8 mouse cellular contexts compared by ENCODE assay signal in the genomic region with DNA sequence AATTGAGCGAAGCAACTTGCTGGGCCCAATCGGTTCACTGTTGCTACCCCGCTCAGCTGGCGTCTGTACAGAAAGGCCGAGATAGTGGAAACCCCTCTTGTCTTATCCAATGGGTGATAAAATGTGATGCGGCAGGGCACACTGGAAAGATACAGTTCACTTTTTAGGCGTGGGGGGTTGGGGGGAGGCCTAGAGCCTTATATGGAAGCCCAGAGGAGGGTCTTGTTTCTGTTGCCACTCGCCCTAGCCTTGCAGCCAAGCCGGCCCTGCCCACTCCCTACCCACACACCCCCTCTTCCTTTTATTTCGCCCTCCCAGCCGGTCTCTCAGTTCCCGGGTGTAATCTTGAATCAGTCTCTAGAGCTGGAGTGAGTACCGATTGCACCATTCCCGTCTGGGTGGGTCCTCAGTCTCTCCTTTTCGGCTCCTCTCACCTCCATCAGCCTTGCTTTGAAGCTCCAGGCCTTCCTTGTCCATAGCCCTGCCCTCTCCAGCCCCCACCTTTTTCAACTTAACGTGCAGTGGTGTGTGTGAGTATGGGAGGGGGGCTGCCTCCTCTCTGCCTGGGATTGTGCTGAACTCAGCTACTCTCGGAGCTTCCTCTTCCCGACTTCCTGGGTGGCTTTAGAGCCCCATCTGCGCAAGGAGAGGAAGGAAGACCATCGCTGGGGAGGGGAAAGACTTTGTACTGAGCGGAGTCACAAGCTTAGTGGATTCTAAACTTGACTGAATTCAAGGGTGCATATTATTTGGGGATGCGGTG. TPM values are rescaled to one million over a fixed set of nuclear protein-coding genes. Genes with fewer than 3 reads are reported as not detected.
DNase-seq lines count a peak whose midpoint lies in the region; ATAC-seq lines count a peak whose summit lies in the region.

No protein-coding gene starts in this region.

- WGBS in heart, embryonic 15.5 days = 9% methylated on average over 22 of the region's 22 CpGs
- WGBS in macrophage (ENCODE audit: missing documents) = 26% methylated on average over 17 of the region's 22 CpGs

- H3K4me1 ChIP-seq in heart, embryonic 15.5 days (replicated peaks) = peaks cover 19% of the 10 kb centered on the region

- H3K27ac ChIP-seq in heart, embryonic 15.5 days = peak overlapping the region; percentile 81
- peak overlapping the region; percentile 90 for H3K27ac ChIP-seq in macrophage

- no peaks in the 10 kb centered on the region for H3K27me3 ChIP-seq in heart, embryonic 15.5 days
- no peaks in the 10 kb centered on the region for H3K27me3 ChIP-seq in splenic B cell, adult 2 months (ENCODE audit: control insufficient read depth, insufficient read depth, low read length, poor library complexity, severe bottlenecking)

- peak overlapping the region; percentile 71 for H3K4me2 ChIP-seq in heart, embryonic 15.5 days

- no peak for ATAC-seq in heart, embryonic 15.5 days (replicated peaks; ENCODE audit: insufficient number of reproducible peaks, insufficient read depth, low FRiP score, low read depth)

- no peaks in the 10 kb centered on the region for H3K9me3 ChIP-seq in heart, embryonic 15.5 days (replicated peaks)

- H3K4me3 ChIP-seq in heart, embryonic 15.5 days = peak overlapping the region; percentile 76
- H3K4me3 ChIP-seq in macrophage (ENCODE audit: inconsistent target) = peak overlapping the region; percentile 71

- H3K36me3 ChIP-seq in heart, embryonic 15.5 days = peaks cover 8% of the 10 kb centered on the region
- H3K36me3 ChIP-seq in macrophage (ENCODE audit: inconsistent target) = no peaks in the 10 kb centered on the region
- H3K36me3 ChIP-seq in splenic B cell, adult 2 months (ENCODE audit: control insufficient read depth, insufficient read depth, low read length, poor library complexity, severe bottlenecking) = no peaks in the 10 kb centered on the region

- peak overlapping the region; percentile 74 for H3K9ac ChIP-seq in heart, embryonic 15.5 days

- peaks cover 46% of the 10 kb centered on the region for H3K79me2 ChIP-seq in macrophage (ENCODE audit: inconsistent target)

- DNase-seq in thymus, postnatal 14 days = peak; percentile 9
- no peak for DNase-seq in thymus, postnatal 0 days (ENCODE audit: low spot score)
- peak; percentile 13 for DNase-seq in embryo, embryonic 10 days (ENCODE audit: low spot score)
- DNase-seq in kidney, postnatal 10 days = peak; percentile 50
- peak; percentile 12 for DNase-seq in splenic B cell, adult 2 months (ENCODE audit: low read depth, low spot score)
- no peak for DNase-seq in cerebellum, postnatal 36 days

RNA-seq across cellular contexts. Expression of a gene that starts 1.5 kb away (rescaled TPM):
- 11.4 TPM in 2 replicates for polyA plus RNA-seq in thymus, postnatal 0 days (2015; fragmentation: Nextera tagmentation; extraction: Ambion mirVana)
- 16.6 and 21.7 TPM in 2 replicates for polyA plus RNA-seq in heart, embryonic 15.5 days (2015; fragmentation: Nextera tagmentation; extraction: Ambion mirVana)
- 100 to 1,000 TPM in 21 of 26 experiments, 10 to 100 TPM in 5; 48.3 to 200 (median 137) TPM for total RNA-seq in macrophage (2018; cell fraction: chromatin; rRNA removed)
- 100 to 1,000 TPM in 24 of 26 experiments, 10 to 100 TPM in 2; 82.4 to 125 (median 108) TPM for total RNA-seq in macrophage (2018; cell fraction: cytosol; rRNA removed)
- 100 to 1,000 TPM in 22 of 26 experiments, 10 to 100 TPM in 4; 62.6 to 175 (median 138) TPM for total RNA-seq in macrophage (2018; cell fraction: nucleus; rRNA removed)
- 100 to 140 TPM (median 106 TPM) in 3 replicates for polyA plus RNA-seq in macrophage (2018)

RNA-seq across cellular contexts. Expression of a gene that starts 13.1 kb away (rescaled TPM):
- polyA plus RNA-seq in thymus, postnatal 0 days (2015; fragmentation: Nextera tagmentation; extraction: Ambion mirVana) = 6.7 and 8.2 TPM in 2 replicates
- polyA plus RNA-seq in heart, embryonic 15.5 days (2015; fragmentation: Nextera tagmentation; extraction: Ambion mirVana) = 4.1 and 8.7 TPM in 2 replicates
- total RNA-seq in macrophage (2018; cell fraction: chromatin; rRNA removed) = 10 to 100 TPM in 1 of 26 experiments, 1 to 10 TPM in 14, under 1 TPM in 7, not detected in 4; 0.16 to 10.8 (median 2.0) TPM
- total RNA-seq in macrophage (2018; cell fraction: cytosol; rRNA removed) = 1 to 10 TPM in 9 of 26 experiments, under 1 TPM in 17; 0.19 to 3.0 (median 0.73) TPM
- 1 to 10 TPM in 15 of 26 experiments, under 1 TPM in 9, not detected in 2; 0.17 to 9.1 (median 1.4) TPM for total RNA-seq in macrophage (2018; cell fraction: nucleus; rRNA removed)
- polyA plus RNA-seq in macrophage (2018) = 0.39 to 1.6 TPM (median 1.6 TPM) in 3 replicates

RNA-seq across cellular contexts. Expression of a gene that starts 25.8 kb away (rescaled TPM):
- polyA plus RNA-seq in thymus, postnatal 0 days (2015; fragmentation: Nextera tagmentation; extraction: Ambion mirVana) = 40.2 and 48.1 TPM in 2 replicates
- polyA plus RNA-seq in heart, embryonic 15.5 days (2015; fragmentation: Nextera tagmentation; extraction: Ambion mirVana) = 25.9 and 31.1 TPM in 2 replicates
- total RNA-seq in macrophage (2018; cell fraction: chromatin; rRNA removed) = 100 to 1,000 TPM; 167 to 733 (median 315) TPM
- total RNA-seq in macrophage (2018; cell fraction: cytosol; rRNA removed) = 10 to 100 TPM; 23.4 to 54.3 (median 33.7) TPM
- total RNA-seq in macrophage (2018; cell fraction: nucleus; rRNA removed) = 100 to 1,000 TPM in 25 of 26 experiments, 10 to 100 TPM in 1; 79.0 to 430 (median 180) TPM
- 44.1 to 48.5 TPM (median 47.1 TPM) in 3 replicates for polyA plus RNA-seq in macrophage (2018)

RNA-seq across cellular contexts. Expression of a gene that starts 35.6 kb away (rescaled TPM):
- polyA plus RNA-seq in thymus, postnatal 0 days (2015; fragmentation: Nextera tagmentation; extraction: Ambion mirVana) = 14.7 and 20.6 TPM in 2 replicates
- polyA plus RNA-seq in heart, embryonic 15.5 days (2015; fragmentation: Nextera tagmentation; extraction: Ambion mirVana) = 30.5 and 39.4 TPM in 2 replicates
- 1 to 10 TPM in 3 of 26 experiments, under 1 TPM in 3, not detected in 20; 0.54 to 8.8 (median 0.99) TPM for total RNA-seq in macrophage (2018; cell fraction: chromatin; rRNA removed)
- 10 to 100 TPM in 10 of 26 experiments, 1 to 10 TPM in 16; 5.8 to 13.0 (median 9.4) TPM for total RNA-seq in macrophage (2018; cell fraction: cytosol; rRNA removed)
- total RNA-seq in macrophage (2018; cell fraction: nucleus; rRNA removed) = 1 to 10 TPM; 1.2 to 7.5 (median 2.4) TPM
- polyA plus RNA-seq in macrophage (2018) = 7.2 to 12.3 TPM (median 7.3 TPM) in 3 replicates

RNA-seq across cellular contexts. Expression of a gene that starts 41.8 kb away (rescaled TPM):
- polyA plus RNA-seq in thymus, postnatal 0 days (2015; fragmentation: Nextera tagmentation; extraction: Ambion mirVana) = 0.46 and 1.0 TPM in 2 replicates
- polyA plus RNA-seq in heart, embryonic 15.5 days (2015; fragmentation: Nextera tagmentation; extraction: Ambion mirVana) = 1.2 TPM in 1 of 2 replicates, not detected in the other
- not detected for total RNA-seq in macrophage (2018; cell fraction: chromatin; rRNA removed)
- total RNA-seq in macrophage (2018; cell fraction: cytosol; rRNA removed) = under 1 TPM in 2 of 26 experiments, not detected in 24; 0.29 to 0.37 TPM
- total RNA-seq in macrophage (2018; cell fraction: nucleus; rRNA removed) = not detected
- not detected in 3 replicates for polyA plus RNA-seq in macrophage (2018)

Comparison
In these comparisons a context has a peak if more than half of its experiments do, and no peak if none do; other contexts are left out.
1. DNase-seq: peak in thymus, postnatal 14 days (single experiment), embryo, embryonic 10 days (single experiment), kidney, postnatal 10 days (single experiment) and splenic B cell, adult 2 months (single experiment); none in thymus, postnatal 0 days (single experiment) and cerebellum, postnatal 36 days (0 of 2).